Mouse (Mus musculus) MEL (cell line): ENCODE data around the gene Usp36. TPM values are rescaled to one million over a fixed set of nuclear protein-coding genes. Genes with fewer than 3 reads are reported as not detected.

Experiments used
- DNase-seq: peaks from one replicate; pipeline ENCODE4 v3.0.0; 2011; ENCODE audit warnings: low read depth, low spot score
- H3K27ac ChIP-seq: 2 replicates; pipeline ENCODE4 v1.5.1; 2012; ENCODE audit warnings: low read depth, mild to moderate bottlenecking, control low read depth, low read length, moderate library complexity; ENCODE audit not compliant: control insufficient read depth
- H3K27me3 ChIP-seq, 2 experiments: fragments of 150-350 bp in 1 of 2; sonication (generic) in 1 of 2; 2 replicates each; pipeline ENCODE4 v1.6.1; 2012; ENCODE audit warnings: low read length in 2 of 2, mild to moderate bottlenecking in 2 of 2, improper control_type of control experiment in 1 of 2, moderate library complexity in 1 of 2; ENCODE audit not compliant: insufficient read depth in 2 of 2, control insufficient read depth in 1 of 2
- H3K36me3 ChIP-seq, 2 experiments: 2 replicates each; pipeline ENCODE4 v1.6.1; 2012 to 2014; ENCODE audit warnings: low read length in 2 of 2, improper control_type of control experiment in 1 of 2, inconsistent platforms in 1 of 2, mild to moderate bottlenecking in 1 of 2; ENCODE audit not compliant: insufficient read depth in 2 of 2, control insufficient read depth in 1 of 2
- H3K4me1 ChIP-seq, 2 experiments: fragments of 150-350 bp in 1 of 2; sonication (generic) in 1 of 2; 2 replicates each; pipeline ENCODE4 v1.6.1; 2012; ENCODE audit warnings: low read length in 2 of 2, improper control_type of control experiment in 1 of 2, mild to moderate bottlenecking in 1 of 2; ENCODE audit not compliant: insufficient read depth in 2 of 2, control insufficient read depth in 1 of 2
- H3K4me3 ChIP-seq, 2 experiments: fragments of 150-350 bp in 1 of 2; sonication (generic) in 1 of 2; 2 replicates each; pipeline ENCODE4 v1.5.1; 2012; ENCODE audit warnings: low read depth in 2 of 2, low read length in 2 of 2, mild to moderate bottlenecking in 2 of 2, moderate library complexity in 2 of 2, control low read depth in 1 of 2, improper control_type of control experiment in 1 of 2; ENCODE audit not compliant: control insufficient read depth in 1 of 2, insufficient read depth in 1 of 2
- H3K79me2 ChIP-seq: 2 replicates; pipeline ENCODE4 v1.6.1; 2012; ENCODE audit warnings: mild to moderate bottlenecking, low read length, moderate library complexity; ENCODE audit not compliant: control insufficient read depth, poor library complexity, insufficient read depth
- H3K9ac ChIP-seq: 2 replicates; pipeline ENCODE4 v1.6.1; 2012; ENCODE audit warnings: low read depth, mild to moderate bottlenecking, control low read depth, low read length, moderate library complexity; ENCODE audit not compliant: control insufficient read depth, poor library complexity, severe bottlenecking
- H3K9me3 ChIP-seq: fragments of 150-350 bp; sonication (generic); replicated peaks from 2 replicates; pipeline ENCODE4 v1.6.1; 2012; ENCODE audit warnings: mild to moderate bottlenecking, low read length, improper control_type of control experiment, moderate library complexity; ENCODE audit not compliant: insufficient read depth
- BHLHE40 ChIP-seq: IDR thresholded peaks from 2 replicates; pipeline ENCODE4 v1.6.1; 2012; ENCODE audit warnings: low read depth, mild to moderate bottlenecking, inconsistent platforms, low read length, improper control_type of control experiment, borderline replicate concordance
- CHD2 ChIP-seq: IDR thresholded peaks from 2 replicates; pipeline ENCODE4 v1.6.1; 2011; ENCODE audit warnings: low read length, improper control_type of control experiment
- E2F4 ChIP-seq: IDR thresholded peaks from 2 replicates; pipeline ENCODE4 v1.6.1; 2011; ENCODE audit warnings: low read depth, low read length, improper control_type of control experiment, borderline replicate concordance
- ELF1 ChIP-seq: IDR thresholded peaks from 2 replicates; pipeline ENCODE4 v1.6.1; 2014; ENCODE audit warnings: low read depth, mild to moderate bottlenecking, inconsistent platforms, low read length, improper control_type of control experiment, moderate library complexity
- EP300 ChIP-seq, 2 experiments: IDR thresholded peaks; 2 replicates each; pipeline ENCODE4 v1.6.1; 2011; ENCODE audit warnings: improper control_type of control experiment in 2 of 2, low read length in 2 of 2, low read depth in 1 of 2, mild to moderate bottlenecking in 1 of 2
- GATA1 ChIP-seq: IDR thresholded peaks from 2 replicates; pipeline ENCODE4 v1.6.1; 2011; ENCODE audit warnings: low read depth, low read length, improper control_type of control experiment
- MAFK ChIP-seq: IDR thresholded peaks from 2 replicates; pipeline ENCODE4 v1.6.1; 2011; ENCODE audit warnings: low read depth, mild to moderate bottlenecking, low read length, improper control_type of control experiment, borderline replicate concordance
- MAX ChIP-seq: IDR thresholded peaks from 2 replicates; pipeline ENCODE4 v1.6.1; 2011; ENCODE audit warnings: low read length, improper control_type of control experiment
- MAZ ChIP-seq: IDR thresholded peaks from 2 replicates; pipeline ENCODE4 v1.6.1; 2012; ENCODE audit warnings: low read depth, mild to moderate bottlenecking, inconsistent platforms, low read length, improper control_type of control experiment
- MXI1 ChIP-seq: IDR thresholded peaks from 2 replicates; pipeline ENCODE4 v1.6.1; 2011; ENCODE audit warnings: mild to moderate bottlenecking, low read depth, low read length, improper control_type of control experiment
- MYC ChIP-seq: IDR thresholded peaks from 2 replicates; pipeline ENCODE4 v1.6.1; 2011; ENCODE audit warnings: low read depth, mild to moderate bottlenecking, low read length, improper control_type of control experiment, moderate library complexity
- NELFE ChIP-seq: IDR thresholded peaks from 2 replicates; pipeline ENCODE4 v1.6.1; 2011; ENCODE audit warnings: low read depth, low read length, improper control_type of control experiment
- NRF1 ChIP-seq: IDR thresholded peaks from 2 replicates; pipeline ENCODE4 v1.6.1; 2014; ENCODE audit warnings: low read depth, mild to moderate bottlenecking, inconsistent platforms, low read length, improper control_type of control experiment, moderate library complexity; ENCODE audit not compliant: poor library complexity, insufficient read depth, severe bottlenecking
- POLR2A ChIP-seq, 2 experiments: IDR thresholded peaks; 2 replicates each; pipeline ENCODE4 v1.6.1; 2011 to 2012; ENCODE audit warnings: low read length in 2 of 2, mild to moderate bottlenecking in 2 of 2, control low read depth in 1 of 2, improper control_type of control experiment in 1 of 2, low read depth in 1 of 2, moderate library complexity in 1 of 2; ENCODE audit not compliant: control insufficient read depth in 1 of 2, insufficient read depth in 1 of 2, poor library complexity in 1 of 2
- POLR2AphosphoS2 ChIP-seq: IDR thresholded peaks from 2 replicates; pipeline ENCODE4 v1.6.1; 2011; ENCODE audit warnings: low read length, improper control_type of control experiment
- RAD21 ChIP-seq: IDR thresholded peaks from 2 replicates; pipeline ENCODE4 v1.6.1; 2011; ENCODE audit warnings: mild to moderate bottlenecking, low read depth, low read length, improper control_type of control experiment
- RCOR1 ChIP-seq: IDR thresholded peaks from 2 replicates; pipeline ENCODE4 v1.6.1; 2012; ENCODE audit warnings: low read depth, mild to moderate bottlenecking, inconsistent platforms, low read length, improper control_type of control experiment
- SIN3A ChIP-seq: IDR thresholded peaks from 2 replicates; pipeline ENCODE4 v1.6.1; 2012; ENCODE audit warnings: low read length, improper control_type of control experiment, inconsistent platforms
- SMC3 ChIP-seq: IDR thresholded peaks from 2 replicates; pipeline ENCODE4 v1.6.1; 2011; ENCODE audit warnings: low read depth, low read length, improper control_type of control experiment
- TAL1 ChIP-seq: IDR thresholded peaks from 2 replicates; pipeline ENCODE4 v1.6.1; 2012; ENCODE audit warnings: mild to moderate bottlenecking, inconsistent platforms, low read length, moderate library complexity, mixed read lengths
- TBP ChIP-seq: IDR thresholded peaks from 2 replicates; pipeline ENCODE4 v1.8.0; 2011; ENCODE audit warnings: low read depth, low read length, improper control_type of control experiment
- UBTF ChIP-seq: IDR thresholded peaks from 2 replicates; pipeline ENCODE4 v1.6.1; 2012; ENCODE audit warnings: low read depth, mild to moderate bottlenecking, inconsistent platforms, low read length, improper control_type of control experiment, moderate library complexity, borderline replicate concordance; ENCODE audit not compliant: insufficient read depth
- USF1 ChIP-seq: IDR thresholded peaks from 2 replicates; pipeline ENCODE4 v1.6.1; 2014; ENCODE audit warnings: low read depth, mild to moderate bottlenecking, inconsistent platforms, low read length, improper control_type of control experiment, moderate library complexity
- ZKSCAN1 ChIP-seq: IDR thresholded peaks from 2 replicates; pipeline ENCODE4 v1.6.1; 2012; ENCODE audit warnings: low read depth, mild to moderate bottlenecking, inconsistent platforms, low read length, improper control_type of control experiment, moderate library complexity
- polyA plus RNA-seq, 2 experiments: library from polyadenylated mRNA; stranded (reverse) in 1 of 2; unstranded in 1 of 2; fragments of >175 nt in 1 of 2; fragments of >200 nt in 1 of 2; gene quantifications; 2 replicates each; pipeline versions ENCODE4 v1.2.1 to v1.2.4; 2012; ENCODE audit warnings: low replicate concordance in 2 of 2, low read depth in 1 of 2; ENCODE audit not compliant: insufficient read length in 2 of 2, insufficient read depth in 1 of 2, missing spikeins in 1 of 2
- total RNA-seq: library from RNA; depleted of rRNA; stranded (reverse); fragments of 300-350 nt; gene quantifications from 2 replicates; pipeline ENCODE4 v1.2.3, GENCODE M21; 2012

Gene Usp36
- total and polyA plus RNA-seq, 3 experiments = 24.8 to 89.6 (median 50.7) TPM

- H3K9me3 ChIP-seq = no peaks in the 10 kb centered on the region
- H3K27me3 ChIP-seq = peaks cover 0 to 9% of the 10 kb centered on the region in 2 experiments; a peak in 2 of 4 replicates
- peak overlapping the region; percentile 90 for H3K9ac ChIP-seq
- peak overlapping the region; percentile 84 to 91 for H3K4me3 ChIP-seq
- peak overlapping the region; percentile 63 for H3K27ac ChIP-seq
- peaks cover 0 to 14% of the 10 kb centered on the region in 2 experiments; a peak in 2 of 4 replicates for H3K4me1 ChIP-seq
- peaks cover 30% of the 10 kb centered on the region for H3K79me2 ChIP-seq
- TF ChIP-seq E2F4 (no peak; the same call in 1 of the 2 replicates), EP300 (IDR thresholded peaks at IDR 0.05; ENCODE audit: low read depth in 1 of 2, low read length in 2 of 2) (0 out of 4 replicates have a peak, but pooled peaks of 1 of the 2 experiments have one; percentile 7), SMC3 (peak; percentile 2; the same call in 1 of the 2 replicates)
- H3K36me3 ChIP-seq = peaks cover 0 to 11% of the 10 kb centered on the region in 2 experiments; a peak in 2 of 4 replicates
- DNase-seq = no peak
Observed at GRCm38 (mm10) chr11:118289562-118289961, 482 bp downstream of the Usp36 start.

GRCm38 (mm10) chr11:118289037-118289511, 970 bp downstream of the Usp36 start:
- Histone ChIP-seq H3K9ac (peak overlapping the region; percentile 90), H3K9me3 (no peaks in the 10 kb centered on the region), H3K27me3 (peaks cover 0 to 5% of the 10 kb centered on the region in 2 experiments; a peak in 1 of 4 replicates), H3K27ac (peak overlapping the region; percentile 63), H3K79me2 (peaks cover 30% of the 10 kb centered on the region), H3K36me3 (peaks cover 0 to 11% of the 10 kb centered on the region in 2 experiments; a peak in 2 of 4 replicates), H3K4me3 (peak overlapping the region; percentile 84 to 91), H3K4me1 (peaks cover 0 to 14% of the 10 kb centered on the region in 2 experiments; a peak in 2 of 4 replicates)
- DNase-seq = peak; percentile 87
- TF ChIP-seq RAD21 (no peak), ELF1 (no peak), UBTF (no peak), TBP (peak; percentile 46; the same call in 1 of the 2 replicates), NELFE (no peak), POLR2AphosphoS2 (no peak), POLR2A (IDR thresholded peaks at IDR 0.05; ENCODE audit: control insufficient read depth in 1 of 2, insufficient read depth in 1 of 2, low read depth in 1 of 2, low read length in 2 of 2, poor library complexity in 1 of 2) (peak in 1 of 2 experiments; percentile 49; a peak in 1 of 4 replicates), CHD2 (no peak), MAX (peak; percentile 82; the same call in 1 of the 2 replicates), TAL1 (no peak), NRF1 (0 out of 2 replicates have a peak, but pooled peaks have one; percentile 0), ZKSCAN1 (no peak), SMC3 (no peak), RCOR1 (no peak), SIN3A (peak; percentile 66; the same call in 1 of the 2 replicates), MXI1 (peak; percentile 87), BHLHE40 (no peak; the same call in 1 of the 2 replicates), USF1 (peak; percentile 81), GATA1 (no peak), MAZ (no peak), MAFK (no peak), MYC (peak; percentile 87), E2F4 (no peak)
